Mouse (Mus musculus): ENCODE results near the gene Sh3rf3. TPM values are rescaled to one million over a fixed set of nuclear protein-coding genes. Genes with fewer than 3 reads are reported as not detected.
A peak's percentile ranks its signal among the peaks of the same experiment; 100 is the strongest.

Gene Sh3rf3
- polyA plus RNA-seq, 1 experiment, result 1.0 TPM

DNA sequence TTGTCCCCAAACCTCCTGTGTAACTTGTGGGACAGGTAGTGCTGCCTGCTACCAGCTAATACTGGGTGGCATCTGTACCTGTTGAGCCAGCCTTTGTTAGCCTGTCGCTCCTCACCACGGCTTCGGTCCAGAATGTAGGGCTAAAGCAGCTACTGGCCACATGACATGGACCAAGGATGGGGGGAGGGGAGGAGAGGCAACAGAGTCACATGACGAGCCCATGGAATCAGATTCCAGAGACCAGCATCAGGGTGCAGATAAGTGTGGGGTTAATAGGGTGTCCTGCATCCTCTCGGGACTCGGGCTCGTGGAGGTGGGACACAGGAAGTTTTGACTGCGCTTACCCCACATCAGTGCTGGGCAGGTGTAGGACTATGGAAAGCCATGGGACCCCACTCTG, 292.7 kb downstream of the Sh3rf3 start:
- DNase-seq (ENCODE audit: low spot score), result no peak

DNA sequence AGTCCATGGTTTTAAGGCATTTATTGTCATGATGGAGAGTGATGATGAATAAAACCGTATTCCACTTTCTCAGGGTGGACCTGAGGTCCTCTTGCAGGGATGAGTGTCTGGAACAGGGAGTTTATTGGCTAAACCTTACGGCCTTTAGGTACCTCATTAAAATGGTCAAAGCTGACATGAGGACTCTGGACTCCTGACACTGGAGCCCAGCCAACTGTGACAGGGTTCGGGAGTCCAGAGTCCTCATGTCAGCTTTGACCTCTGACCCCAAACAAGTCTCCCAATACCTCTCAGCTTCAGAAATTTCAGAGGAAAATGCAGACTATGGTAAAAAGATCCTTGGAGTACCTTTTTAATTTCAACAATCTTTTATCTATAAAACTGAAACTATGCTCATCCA, 293.5 kb downstream of the Sh3rf3 start:
- DNase-seq (ENCODE audit: low spot score), result no peak

DNA sequence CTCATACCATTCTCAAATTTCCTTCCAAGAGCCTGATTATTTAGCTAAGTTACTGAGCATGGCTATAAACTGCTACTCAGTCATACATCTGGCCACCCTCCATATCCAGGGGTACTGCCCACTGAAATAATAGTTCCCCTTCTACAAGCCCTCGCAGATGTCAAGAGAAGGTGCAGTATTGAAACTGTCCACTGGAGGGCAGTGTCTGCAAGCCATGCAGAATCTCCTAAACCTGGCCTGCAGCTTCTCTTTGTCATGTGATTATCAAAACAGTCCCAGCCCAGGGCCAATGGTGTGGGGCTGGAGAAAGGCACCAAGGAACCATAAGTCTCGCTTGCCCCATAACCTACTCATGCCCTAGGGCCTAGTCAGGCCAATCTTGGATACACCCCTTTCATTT, 295.9 kb downstream of the Sh3rf3 start:
- DNase-seq (ENCODE audit: low spot score), result peak; percentile 38

DNA sequence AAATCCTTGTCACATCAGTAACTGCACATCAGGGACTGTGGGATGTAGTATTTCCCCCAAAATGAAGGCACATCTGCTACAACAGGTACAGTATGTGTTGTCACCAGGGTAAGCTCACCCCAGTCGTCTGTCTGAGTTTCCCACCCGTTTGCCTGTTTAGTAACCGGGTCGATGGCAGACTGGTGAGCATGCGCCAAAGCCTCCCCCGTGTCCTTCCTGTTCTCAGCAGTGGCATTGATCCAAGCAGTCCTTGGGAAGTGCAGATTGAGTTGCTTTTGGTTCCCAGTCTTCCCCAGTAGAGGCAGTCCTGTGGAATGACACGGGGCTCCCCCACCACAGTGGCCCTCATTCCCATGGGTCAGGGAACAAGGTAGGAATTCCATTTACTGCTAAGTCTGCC, 297.2 kb downstream of the Sh3rf3 start:
- DNase-seq (ENCODE audit: low spot score), result no peak

DNA sequence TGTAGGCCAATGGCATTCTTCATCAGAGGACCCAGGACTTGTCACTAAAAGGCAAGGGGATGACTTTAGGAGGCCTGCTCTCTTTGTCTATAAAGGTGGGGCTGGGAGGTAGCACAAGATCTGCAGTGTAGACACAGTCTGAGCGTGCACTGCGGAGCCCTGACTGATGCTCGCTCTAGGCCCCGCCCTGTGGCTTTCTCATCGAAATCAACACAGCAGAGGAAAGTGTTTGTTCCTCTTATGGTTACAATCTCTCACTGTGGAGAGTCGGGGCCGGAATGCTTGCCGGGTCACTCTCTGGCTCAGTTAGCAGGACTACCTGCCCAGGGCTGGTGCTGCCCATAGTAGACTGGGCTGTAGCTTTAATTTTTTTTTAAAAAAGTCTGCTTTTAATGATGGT, 299.6 kb downstream of the Sh3rf3 start:
- no peak for DNase-seq (ENCODE audit: low spot score)

DNA sequence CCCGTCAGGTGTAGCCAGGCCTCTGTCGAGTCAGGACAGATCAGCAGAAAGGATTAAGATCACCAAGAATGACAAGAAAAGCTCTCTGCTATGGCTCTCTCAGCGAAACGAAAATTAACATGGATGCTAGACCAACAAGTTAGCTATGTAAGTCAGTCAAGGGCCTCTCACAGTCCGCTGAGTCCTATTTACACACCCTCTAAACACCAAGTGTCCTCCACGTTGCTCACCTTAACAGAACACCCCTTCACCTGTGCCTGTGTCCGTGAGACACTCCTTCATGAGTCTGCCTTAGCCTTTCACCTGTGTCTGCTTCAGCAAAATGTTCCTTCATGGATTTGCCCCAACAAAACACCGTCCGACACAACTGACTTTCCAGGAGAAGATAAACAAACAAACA, 300.2 kb downstream of the Sh3rf3 start:
- DNase-seq (ENCODE audit: low spot score), result no peak

DNA sequence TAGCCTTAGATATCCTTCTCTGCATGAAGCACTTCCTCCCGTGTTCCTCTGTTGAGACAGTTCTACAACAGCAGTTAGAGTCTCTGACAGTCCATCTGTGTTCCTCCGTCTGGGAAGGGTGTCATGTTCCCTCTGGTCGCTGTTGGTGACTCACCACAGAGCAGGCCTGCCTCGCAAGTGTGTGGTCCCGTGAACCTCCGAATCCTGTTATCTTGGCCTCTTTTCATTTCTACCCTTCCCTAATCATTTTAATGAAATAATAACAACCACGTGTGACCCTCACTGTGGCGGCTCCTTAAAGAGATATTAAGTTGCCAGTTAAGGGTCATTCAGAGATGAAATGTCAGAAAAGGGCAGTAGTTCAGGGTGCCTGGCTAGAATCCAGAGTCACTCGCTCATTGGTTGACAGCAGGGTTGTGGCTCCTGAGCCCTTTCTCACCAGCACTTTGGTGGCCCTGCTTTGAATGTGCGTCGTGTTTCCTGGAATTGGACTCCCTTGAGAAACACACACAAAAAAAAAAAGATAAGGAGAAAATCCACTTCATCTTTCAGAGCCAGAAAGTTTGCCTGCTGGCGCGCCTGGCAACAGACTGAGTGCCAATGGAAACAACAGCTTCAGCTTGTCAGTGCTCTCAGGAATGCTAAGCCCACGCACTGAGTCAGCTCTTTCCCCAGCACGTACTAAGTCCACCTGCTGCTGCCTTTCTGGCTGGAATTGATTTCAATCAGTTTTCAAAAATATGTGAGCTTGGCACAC, 301.6 kb downstream of the Sh3rf3 start:
- DNase-seq (ENCODE audit: low spot score), result no peak

DNA sequence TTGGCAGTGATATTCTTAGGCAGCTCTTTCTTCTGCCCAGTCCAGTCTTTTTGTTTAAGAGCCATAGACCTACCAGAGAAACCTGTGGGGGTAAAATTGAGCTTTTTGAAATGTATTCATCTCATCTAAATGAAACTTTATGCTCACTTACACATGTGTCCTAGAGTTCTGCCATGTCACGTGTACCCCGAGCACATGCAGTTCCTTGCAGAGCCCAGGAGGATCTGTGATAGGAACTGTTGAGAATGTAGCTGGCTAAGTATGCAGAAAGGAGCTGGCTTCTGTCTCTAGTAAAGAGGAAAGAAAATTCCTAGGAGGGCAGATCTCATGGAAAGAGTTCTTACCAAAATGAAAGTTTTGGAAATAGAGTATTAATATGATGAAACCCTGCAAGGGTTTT, 302.5 kb downstream of the Sh3rf3 start:
- no peak for DNase-seq (ENCODE audit: low spot score)

DNA sequence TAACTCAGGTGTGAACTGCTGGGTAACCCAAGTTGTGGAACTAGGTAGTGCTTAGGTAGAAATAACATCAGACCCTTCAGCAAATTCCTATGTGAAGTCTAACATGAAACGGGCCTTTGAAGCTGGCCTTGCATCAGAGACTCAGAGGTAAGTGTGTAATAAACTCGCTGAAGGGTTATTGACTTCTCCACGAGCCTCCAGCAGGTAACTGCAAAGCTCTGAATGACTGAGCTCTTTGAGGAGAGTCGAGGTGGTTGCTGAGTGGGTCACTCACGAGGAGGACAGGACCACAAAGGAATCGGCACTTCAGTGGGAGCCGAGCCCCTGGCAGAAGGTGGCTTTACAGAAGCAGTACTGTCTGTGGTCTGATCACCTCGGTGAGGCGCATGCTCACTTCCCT, 303.2 kb downstream of the Sh3rf3 start:
- no peak for DNase-seq (ENCODE audit: low spot score)

DNA sequence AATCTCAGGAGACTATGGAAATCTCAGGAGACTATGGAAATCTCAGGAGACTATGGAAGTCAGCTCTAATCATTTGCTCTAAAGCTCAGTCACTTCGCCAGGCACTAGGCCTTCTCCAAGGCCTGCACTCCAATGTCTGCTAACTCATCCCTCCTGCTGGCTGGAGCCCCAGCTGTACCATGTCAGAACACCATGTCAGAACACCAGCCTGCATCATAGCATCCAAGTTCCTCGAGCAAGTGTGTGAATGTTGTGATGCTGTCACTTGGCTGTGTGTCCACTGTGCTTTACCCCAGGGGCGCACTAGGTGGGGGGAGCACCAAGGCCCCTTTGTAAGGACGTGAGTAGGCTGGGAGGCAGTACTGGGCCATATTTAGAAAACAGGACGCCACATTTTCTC, 304.4 kb downstream of the Sh3rf3 start:
- no peak for DNase-seq (ENCODE audit: low spot score)

DNA sequence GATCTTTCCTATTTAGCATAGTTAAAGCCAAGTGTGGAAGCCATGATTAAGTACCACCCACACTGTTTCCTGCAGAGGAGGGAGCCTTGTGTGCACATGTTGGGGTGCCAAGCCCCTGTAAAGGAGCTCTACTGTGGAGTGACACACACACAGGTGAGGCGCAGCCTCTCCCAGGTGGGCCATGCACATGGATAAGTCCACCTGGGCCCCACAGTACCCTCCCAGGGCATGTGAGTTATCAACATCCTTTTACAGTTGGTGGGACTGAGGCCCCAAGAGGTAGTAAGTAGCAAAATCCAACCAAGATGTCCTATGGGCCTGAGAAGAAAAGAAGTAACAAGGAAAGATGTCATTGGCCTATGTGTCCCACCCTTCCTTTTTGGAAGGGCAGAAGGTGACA, 305.8 kb downstream of the Sh3rf3 start:
- no peak for DNase-seq (ENCODE audit: low spot score)

DNA sequence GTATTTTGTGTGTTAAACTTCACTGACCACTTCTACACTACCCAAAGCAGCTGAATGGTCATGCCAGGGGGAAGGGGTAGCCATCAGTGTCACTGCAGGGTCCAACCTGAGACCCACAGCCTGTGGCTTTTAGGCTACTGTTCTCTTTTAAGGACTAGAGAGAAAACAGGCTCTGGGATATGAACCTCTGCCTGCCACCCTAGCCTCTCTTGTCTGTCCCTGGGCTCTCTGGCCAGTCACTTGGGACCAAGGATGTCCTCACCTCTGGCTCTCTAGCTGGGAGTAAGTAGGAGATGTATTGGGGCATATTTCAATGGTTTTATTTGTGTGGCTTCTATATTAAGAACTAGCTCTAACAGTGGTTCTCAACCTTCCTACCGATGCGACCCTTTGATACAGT, 306.7 kb downstream of the Sh3rf3 start:
- no peak for DNase-seq (ENCODE audit: low spot score)

DNA sequence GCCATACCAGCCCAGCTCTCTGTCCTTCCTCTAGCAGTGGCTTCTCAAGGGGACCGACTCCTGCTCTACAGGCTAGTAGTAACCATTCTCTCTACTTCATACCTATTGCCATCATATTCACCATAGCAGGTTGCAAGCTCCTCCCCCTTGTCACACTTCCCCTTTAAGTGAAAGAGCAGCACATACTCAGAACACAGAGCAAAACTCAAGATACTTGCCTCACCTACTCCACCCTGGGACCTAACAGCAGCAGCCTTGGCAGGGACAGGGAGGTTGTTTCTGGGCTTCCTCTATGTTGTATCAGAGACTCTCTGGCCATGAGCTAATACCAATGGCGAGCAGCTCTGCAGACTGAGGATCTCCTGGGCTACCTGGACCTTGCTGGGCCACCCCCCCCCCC, 312.3 kb downstream of the Sh3rf3 start:
- no peak for DNase-seq (ENCODE audit: low spot score)

DNA sequence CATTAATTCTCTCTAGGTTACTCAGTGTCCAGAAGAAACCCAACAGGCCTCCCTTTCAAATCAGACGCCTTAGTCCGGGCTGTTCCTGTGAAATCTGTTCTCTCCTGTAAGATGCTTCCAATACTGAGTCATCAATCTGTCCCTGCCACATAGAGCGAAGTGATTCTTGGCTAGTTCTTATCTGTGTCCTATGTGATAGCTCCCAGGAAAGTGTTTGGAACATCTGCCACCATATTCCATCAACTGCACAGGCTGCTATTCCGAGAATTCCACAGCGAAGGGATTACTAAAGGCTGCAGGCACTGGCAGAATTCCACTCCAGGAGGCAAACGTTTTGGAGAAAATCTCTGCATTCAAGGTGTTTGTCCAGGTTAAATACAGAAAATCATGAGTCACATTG, 314.5 kb downstream of the Sh3rf3 start:
- no peak for DNase-seq (ENCODE audit: low spot score)

DNA sequence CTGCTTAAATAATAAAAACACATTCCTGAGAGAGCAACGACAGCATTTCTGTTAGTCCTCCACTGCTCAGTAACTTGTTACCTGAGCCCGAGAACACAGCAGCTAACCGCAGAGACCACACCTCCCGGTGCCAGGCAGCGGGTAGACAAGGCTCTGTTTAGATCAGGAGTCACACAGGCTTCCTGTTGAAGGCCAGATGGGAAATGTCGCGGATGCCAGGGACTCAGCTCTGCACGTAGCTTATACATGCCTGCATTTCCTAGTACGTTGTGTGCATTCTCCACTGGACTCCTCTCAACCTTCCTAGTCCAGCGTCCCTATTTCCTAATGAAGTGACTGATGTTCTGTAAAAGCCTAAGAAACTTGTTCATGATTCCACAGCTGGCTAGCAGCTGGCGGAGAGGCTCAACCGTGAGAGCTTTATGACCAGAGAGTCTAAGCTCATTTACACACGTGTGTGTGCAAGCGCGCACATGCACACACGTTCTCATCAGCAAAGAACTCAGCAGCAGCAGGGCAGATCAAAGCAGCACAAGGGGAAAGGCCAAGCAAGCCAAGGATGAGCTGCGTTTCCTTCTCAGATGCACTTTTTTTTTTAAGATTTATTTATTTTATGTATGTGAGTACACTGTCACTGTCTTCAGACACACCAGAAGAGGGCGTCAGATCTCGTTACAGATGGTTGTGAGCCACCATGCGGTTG, 318.9 kb downstream of the Sh3rf3 start:
- no peak for DNase-seq (ENCODE audit: low spot score)

DNA sequence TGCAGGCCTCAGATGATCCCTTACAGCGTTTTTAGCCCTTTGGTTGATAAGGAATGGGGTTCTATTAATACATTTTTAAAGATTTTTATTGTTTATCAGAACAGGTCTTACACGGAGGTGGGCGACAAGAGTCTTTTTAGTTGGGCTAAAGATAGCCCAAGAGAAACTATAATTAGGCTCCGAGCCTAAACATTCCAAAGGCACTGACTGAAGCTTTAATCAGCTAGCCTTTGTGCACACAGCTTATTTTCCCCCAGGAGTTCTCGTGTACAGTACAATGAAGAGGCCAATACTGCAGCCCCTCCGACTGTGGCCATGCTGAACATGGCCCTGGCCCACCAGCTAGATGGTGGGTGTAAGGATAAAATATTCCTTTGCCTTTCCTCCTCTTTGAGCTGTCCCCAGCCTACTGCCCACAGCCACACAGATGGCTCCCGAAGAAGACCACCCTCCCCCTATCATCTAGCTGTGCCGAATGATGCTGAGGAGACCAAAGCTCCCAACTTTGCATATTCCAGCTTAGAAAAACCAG, 320.4 kb downstream of the Sh3rf3 start:
- DNase-seq (ENCODE audit: low spot score), result no peak

DNA sequence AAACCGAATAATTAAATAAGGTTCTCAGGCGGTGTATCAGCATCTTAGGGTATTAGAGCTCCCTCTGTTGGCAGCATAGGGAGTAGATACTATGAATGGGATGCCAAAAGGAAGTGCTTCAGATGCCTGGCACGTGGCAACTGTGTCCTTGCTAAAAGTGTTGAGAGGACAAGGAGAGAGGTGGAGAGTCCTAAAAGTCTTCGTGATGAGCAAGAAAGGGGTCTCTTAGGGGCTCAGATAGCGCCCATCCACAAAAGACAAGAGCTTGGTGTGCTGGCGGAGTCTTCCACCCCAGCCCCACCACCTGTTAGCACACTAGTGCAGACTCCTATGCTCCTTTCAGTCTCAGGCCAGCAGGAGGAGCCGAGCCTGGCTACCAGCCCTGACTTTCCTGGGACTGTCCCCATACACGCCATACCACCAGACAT, 336.8 kb downstream of the Sh3rf3 start:
- no peak for DNase-seq (ENCODE audit: low spot score)

DNA sequence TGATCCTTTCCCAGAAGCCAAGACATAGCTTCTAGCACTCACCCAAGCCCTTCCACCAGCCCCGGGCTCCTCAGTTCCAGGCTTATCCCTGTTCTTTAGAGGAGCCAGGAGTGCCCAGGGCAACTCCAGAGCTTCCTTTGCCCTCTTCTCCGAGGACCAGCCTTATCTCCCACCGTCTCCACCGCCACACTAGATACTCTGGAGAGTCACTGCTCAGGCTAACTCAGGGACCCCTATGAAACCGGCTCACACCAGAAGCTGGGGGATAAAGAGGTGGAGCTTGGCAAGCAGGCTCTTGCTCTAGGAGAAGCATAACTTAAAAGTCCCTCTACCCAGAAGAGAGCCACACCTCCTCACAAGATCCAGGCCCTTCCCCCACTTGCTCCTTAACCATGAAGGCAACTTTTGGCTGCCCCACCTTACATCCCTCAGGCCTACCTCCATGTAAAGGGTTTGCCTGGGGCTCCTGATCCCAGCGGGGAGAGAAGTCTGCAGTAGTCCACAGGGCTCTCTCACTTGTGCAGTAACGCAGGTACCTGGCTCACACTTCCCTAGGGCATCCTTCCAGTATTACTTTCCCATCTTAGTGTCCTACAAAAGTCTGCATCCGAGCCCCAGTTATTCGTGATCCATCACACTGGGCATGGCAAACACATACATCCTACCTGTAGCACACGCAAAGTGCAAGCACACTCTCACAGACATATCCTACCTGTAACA, 337.9 kb downstream of the Sh3rf3 start:
- no peak for DNase-seq (ENCODE audit: low spot score)

DNA sequence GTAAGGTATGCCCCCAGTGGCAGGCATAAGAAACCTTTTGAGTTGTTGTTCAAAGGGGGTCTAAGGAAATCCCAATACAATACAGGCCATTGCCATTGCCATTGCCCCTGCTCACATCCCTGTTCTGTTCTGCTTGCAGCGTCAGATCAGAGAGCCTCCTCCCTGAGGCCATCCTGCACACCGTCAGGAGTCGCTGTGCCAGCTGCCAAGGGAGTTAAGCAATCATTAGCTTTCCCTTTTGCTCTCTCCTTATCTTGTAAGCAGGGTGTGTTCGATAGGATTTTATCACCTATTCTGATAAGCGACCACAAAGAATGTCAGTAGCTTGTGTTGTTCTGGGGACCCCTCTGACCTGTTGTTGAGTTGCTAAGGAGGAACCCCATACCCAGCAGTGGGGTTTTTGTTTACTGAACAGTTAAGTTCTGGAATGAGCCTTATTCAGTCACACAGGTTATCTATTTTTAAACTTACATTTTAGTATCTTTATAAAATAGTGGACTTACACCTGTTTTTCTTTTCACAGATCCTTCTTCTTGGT, 339.5 kb downstream of the Sh3rf3 start:
- no peak for DNase-seq (ENCODE audit: low spot score)

DNA sequence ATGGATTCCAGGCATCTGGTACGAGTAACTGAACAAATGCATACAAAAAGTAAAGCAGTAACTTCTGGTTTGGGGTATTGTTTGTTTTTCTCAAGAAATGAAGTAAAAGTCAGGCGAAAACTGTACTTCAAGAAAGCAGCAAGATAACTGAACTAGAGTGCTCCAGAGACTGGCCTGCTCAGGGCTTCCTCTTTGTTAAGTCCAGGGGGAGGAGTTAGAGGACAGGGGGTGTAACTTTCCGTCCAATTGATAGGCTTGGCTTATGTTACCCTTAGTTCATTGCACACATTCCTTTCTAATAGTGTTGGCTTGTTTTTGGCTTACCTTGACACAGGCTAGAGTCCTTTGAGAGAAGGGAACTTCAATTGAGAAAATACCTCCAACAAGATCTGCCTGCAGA, 345.5 kb downstream of the Sh3rf3 start:
- DNase-seq (ENCODE audit: low spot score), result no peak

DNA sequence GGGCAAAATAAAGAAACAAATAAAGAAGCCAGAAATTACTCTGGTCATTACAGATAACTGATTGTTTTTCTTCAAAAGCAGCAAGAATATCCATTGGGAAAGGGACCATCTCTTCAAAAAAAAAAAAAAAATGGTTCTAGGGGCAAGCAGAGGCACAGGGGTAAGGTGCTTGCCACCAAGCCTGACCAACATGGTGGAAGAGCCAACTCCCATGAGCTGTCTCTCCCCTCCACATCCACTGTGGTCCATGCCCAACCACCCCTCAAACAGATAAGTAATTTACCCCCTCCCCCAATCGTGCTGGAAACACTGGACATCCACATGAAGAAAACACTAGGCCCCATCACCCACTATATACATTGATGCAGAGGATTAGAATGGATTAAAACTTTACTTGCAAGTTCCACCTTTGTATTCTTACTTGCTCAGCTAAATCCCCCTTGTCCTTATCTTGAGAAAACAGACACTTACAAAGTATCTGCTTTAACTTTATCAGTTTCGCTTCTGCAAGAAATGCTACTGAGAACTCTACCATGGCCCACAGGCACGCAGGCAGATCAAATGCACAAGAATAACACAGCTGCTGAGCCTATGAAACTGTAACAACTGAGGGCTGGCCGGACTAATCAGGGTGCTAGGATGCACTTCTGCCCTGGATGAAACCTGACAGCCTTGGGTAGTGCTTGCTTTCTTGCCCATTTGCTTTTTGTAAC, 349.2 kb downstream of the Sh3rf3 start:
- no peak for DNase-seq (ENCODE audit: low spot score)

Measured in urinary bladder, adult 2 months (tissue).